In the genomic region with DNA sequence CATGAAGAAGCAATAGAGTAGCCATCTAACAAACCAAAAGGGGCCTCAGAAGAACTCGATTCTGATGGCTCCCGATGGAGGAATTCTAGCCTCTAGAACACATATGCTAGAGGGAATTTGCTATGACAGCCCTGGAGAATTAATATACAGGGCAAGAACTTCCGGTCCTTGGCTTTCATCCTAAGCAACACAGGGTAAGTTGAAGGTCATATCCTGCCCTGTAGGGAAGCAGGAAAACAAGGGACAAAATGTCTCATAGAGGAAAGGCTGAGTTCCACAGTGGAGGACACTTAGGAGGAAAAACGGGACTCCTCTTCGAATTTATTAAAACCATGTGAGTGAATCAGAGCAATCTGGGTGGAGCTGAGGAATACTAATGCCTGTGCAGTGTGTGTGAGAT, we compare ENCODE assay signal across 8 mouse cellular contexts. TPM values are rescaled to one million over a fixed set of nuclear protein-coding genes. Genes with fewer than 3 reads are reported as not detected.
DNase-seq lines count a peak whose midpoint lies in the region; ATAC-seq and TF ChIP-seq lines count a peak whose summit lies in the region.

No protein-coding gene starts in this region.

- peak; percentile 70 for DNase-seq in 3T3-L1 (ENCODE audit: low read depth, low spot score)
- peak; percentile 44 for DNase-seq in adipocyte (ENCODE audit: low spot score)
- DNase-seq in limb, embryonic 14.5 days (ENCODE audit: low spot score): no peak
- no peak for DNase-seq in left cerebral cortex, adult 18-20 months (ENCODE audit: low spot score in 2 of 2)
- DNase-seq in gastrocnemius, postnatal 25 days: no peak
- no peak for DNase-seq in spleen, postnatal 10 days (ENCODE audit: low spot score in 2 of 2)

- H3K9ac ChIP-seq in heart, embryonic 16.5 days (ENCODE audit: low read length): peak overlapping the region; percentile 77; the same call in 1 of the 2 replicates
- H3K9ac ChIP-seq in limb, embryonic 14.5 days (ENCODE audit: low read depth, low read length, severe bottlenecking): 0 out of 2 replicates have a peak overlapping the region, but pooled peaks have one; percentile 31
- H3K9ac ChIP-seq in neural tube, embryonic 15.5 days (replicated peaks): no peak overlapping the region

- WGBS in heart, embryonic 16.5 days: 50% methylated on average over 5 of the region's 5 CpGs
- WGBS in limb, embryonic 14.5 days: 63% methylated on average over 5 of the region's 5 CpGs
- WGBS in neural tube, embryonic 15.5 days: 60% methylated on average over 5 of the region's 5 CpGs

- peak overlapping the region; percentile 90 for H3K27ac ChIP-seq in heart, embryonic 16.5 days (ENCODE audit: low read length)
- peak overlapping the region; percentile 21; the same call in 1 of the 2 replicates for H3K27ac ChIP-seq in limb, embryonic 14.5 days (replicated peaks; ENCODE audit: low read depth, low read length)
- H3K27ac ChIP-seq in neural tube, embryonic 15.5 days (replicated peaks): peak overlapping the region; percentile 88

- peaks cover 20% of the 10 kb centered on the region for H3K4me1 ChIP-seq in heart, embryonic 16.5 days (ENCODE audit: control insufficient read depth, insufficient read depth, low read length)
- peaks cover 21% of the 10 kb centered on the region for H3K4me1 ChIP-seq in limb, embryonic 14.5 days (ENCODE audit: control insufficient read depth, insufficient read depth, low read length)
- H3K4me1 ChIP-seq in neural tube, embryonic 15.5 days: peaks cover 34% of the 10 kb centered on the region

- no peak for ATAC-seq in heart, embryonic 16.5 days (replicated peaks; ENCODE audit: extremely low read depth, insufficient read depth, low FRiP score)
- no peak for ATAC-seq in limb, embryonic 14.5 days (ENCODE audit: low FRiP score, low read depth)
- no peak for ATAC-seq in neural tube, embryonic 15.5 days (ENCODE audit: low FRiP score)

- H3K4me3 ChIP-seq in heart, embryonic 16.5 days (ENCODE audit: low read length): peak overlapping the region; percentile 99
- no peak overlapping the region for H3K4me3 ChIP-seq in limb, embryonic 14.5 days (replicated peaks; ENCODE audit: low read length)
- H3K4me3 ChIP-seq in neural tube, embryonic 15.5 days (replicated peaks): peak overlapping the region; percentile 89; the same call in 1 of the 2 replicates

- H3K36me3 ChIP-seq in heart, embryonic 16.5 days (ENCODE audit: control insufficient read depth, insufficient read depth): no peaks in the 10 kb centered on the region
- no peaks in the 10 kb centered on the region for H3K36me3 ChIP-seq in limb, embryonic 14.5 days (ENCODE audit: control insufficient read depth, insufficient read depth, low read length)
- no peaks in the 10 kb centered on the region for H3K36me3 ChIP-seq in neural tube, embryonic 15.5 days

- H3K4me2 ChIP-seq in heart, embryonic 16.5 days (ENCODE audit: low read depth, low read length): peak overlapping the region; percentile 78
- H3K4me2 ChIP-seq in limb, embryonic 14.5 days (replicated peaks; ENCODE audit: low read depth, low read length, severe bottlenecking): peak overlapping the region; percentile 63; the same call in 1 of the 2 replicates
- H3K4me2 ChIP-seq in neural tube, embryonic 15.5 days: peak overlapping the region; percentile 81

- H3K27me3 ChIP-seq in heart, embryonic 16.5 days (ENCODE audit: control insufficient read depth, insufficient read depth, low read length): no peaks in the 10 kb centered on the region
- H3K27me3 ChIP-seq in limb, embryonic 14.5 days (ENCODE audit: control insufficient read depth, insufficient read depth, low read length): no peaks in the 10 kb centered on the region
- H3K27me3 ChIP-seq in neural tube, embryonic 15.5 days (replicated peaks): no peaks in the 10 kb centered on the region

- no peak for TF ChIP-seq POLR2A in limb, embryonic 14.5 days (IDR thresholded peaks at IDR 0.05; ENCODE audit: borderline replicate concordance, extremely low read depth, insufficient read depth, insufficient read length)

- no peaks in the 10 kb centered on the region for H3K9me3 ChIP-seq in heart, embryonic 16.5 days (replicated peaks; ENCODE audit: control insufficient read depth, low read length)
- no peaks in the 10 kb centered on the region for H3K9me3 ChIP-seq in limb, embryonic 14.5 days (ENCODE audit: control insufficient read depth, low read length)
- no peaks in the 10 kb centered on the region for H3K9me3 ChIP-seq in neural tube, embryonic 15.5 days (replicated peaks)

RNA-seq across cellular contexts. Expression of a gene that starts 1.3 kb away (rescaled TPM):
- polyA plus RNA-seq in heart, embryonic 16.5 days (2015; fragmentation: Nextera tagmentation; extraction: Ambion mirVana): 6.3 and 6.5 TPM in 2 replicates
- polyA plus RNA-seq in limb, embryonic 14.5 days (2012; rRNA removed): 21.2 and 23.6 TPM in 2 replicates
- 14.0 and 14.2 TPM in 2 replicates for polyA plus RNA-seq in limb, embryonic 14.5 days (2014; fragmentation: Nextera tagmentation; extraction: Ambion mirVana)
- 11.6 and 13.3 TPM in 2 replicates for polyA plus RNA-seq in neural tube, embryonic 15.5 days (2015; fragmentation: Nextera tagmentation; extraction: Ambion mirVana)
- total RNA-seq in left cerebral cortex, adult 18-20 months (2021): 10 to 100 TPM; 25.3 to 27.5 TPM
- total RNA-seq in gastrocnemius, postnatal 25 days (2021): 1 to 10 TPM; 4.9 to 5.9 TPM

RNA-seq across cellular contexts. Expression of a gene that starts 51.0 kb away (rescaled TPM):
- 1.1 and 1.6 TPM in 2 replicates for polyA plus RNA-seq in heart, embryonic 16.5 days (2015; fragmentation: Nextera tagmentation; extraction: Ambion mirVana)
- polyA plus RNA-seq in limb, embryonic 14.5 days (2012; rRNA removed): 20.4 and 24.3 TPM in 2 replicates
- polyA plus RNA-seq in limb, embryonic 14.5 days (2014; fragmentation: Nextera tagmentation; extraction: Ambion mirVana): 2.8 and 3.7 TPM in 2 replicates
- polyA plus RNA-seq in neural tube, embryonic 15.5 days (2015; fragmentation: Nextera tagmentation; extraction: Ambion mirVana): 3.2 and 3.4 TPM in 2 replicates
- total RNA-seq in left cerebral cortex, adult 18-20 months (2021): 10 to 100 TPM; 11.9 to 16.2 TPM
- 10 to 100 TPM; 12.5 to 13.6 TPM for total RNA-seq in gastrocnemius, postnatal 25 days (2021)

Comparison
In these comparisons a context has a peak if more than half of its experiments do, and no peak if none do; other contexts are left out.
1. DNase-seq: peak in 3T3-L1 (single experiment) and adipocyte (single experiment); none in limb, embryonic 14.5 days (single experiment), left cerebral cortex, adult 18-20 months (0 of 2), gastrocnemius, postnatal 25 days (single experiment) and spleen, postnatal 10 days (0 of 2).
2. H3K27ac ChIP-seq: peak in every context shown above with its lines; median percentile 90 in heart, embryonic 16.5 days; 88 in neural tube, embryonic 15.5 days; 21 in limb, embryonic 14.5 days.
3. Peak in every context shown above with its lines, with median percentiles within 50 percentile points of each other: H3K4me2 ChIP-seq.